Mouse (Mus musculus): ENCODE results near the gene Ttc21a. TPM values are rescaled to one million over a fixed set of nuclear protein-coding genes. Genes with fewer than 3 reads are reported as not detected.

Gene Ttc21a
- polyA plus RNA-seq, 1 experiment from 2014 or later = 0.13 TPM

DNA sequence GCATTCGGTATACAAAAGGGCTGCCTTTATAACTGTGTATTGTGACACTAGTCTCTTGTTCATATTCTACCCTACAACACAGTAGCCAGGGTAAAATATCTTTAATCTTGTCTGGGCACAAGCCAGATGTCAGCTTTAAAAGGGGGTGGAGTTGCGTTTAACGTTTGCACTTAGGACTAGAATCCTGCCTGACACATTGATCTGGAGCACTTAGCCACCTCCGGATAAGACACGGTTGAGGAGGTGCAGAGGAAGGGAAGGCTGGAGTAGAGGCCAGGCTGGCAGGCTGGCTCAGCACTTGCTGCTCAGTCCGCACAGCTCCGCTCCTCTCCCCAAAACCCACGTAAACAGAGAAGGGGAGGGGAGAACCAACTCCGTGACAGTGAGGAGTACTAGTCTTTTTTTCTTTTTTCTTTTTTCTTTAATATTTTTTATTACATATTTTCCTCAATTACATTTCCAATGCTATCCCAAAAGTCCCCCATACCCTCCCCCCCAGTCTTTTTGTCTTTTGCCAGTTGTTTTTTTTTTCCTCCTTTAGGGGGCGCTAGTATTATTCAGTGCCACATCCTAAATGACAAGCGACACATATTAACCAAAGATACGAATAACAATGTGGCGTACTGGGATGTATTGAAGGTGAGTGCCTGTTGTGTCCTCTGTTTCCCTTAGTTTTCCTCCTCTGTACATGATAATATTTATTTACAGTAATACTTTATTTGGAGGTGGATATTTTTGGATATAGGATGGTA lies 24.1 kb upstream of the Ttc21a start:
- H3K36me3 ChIP-seq = peaks cover 94% of the 10 kb centered on the region

DNA sequence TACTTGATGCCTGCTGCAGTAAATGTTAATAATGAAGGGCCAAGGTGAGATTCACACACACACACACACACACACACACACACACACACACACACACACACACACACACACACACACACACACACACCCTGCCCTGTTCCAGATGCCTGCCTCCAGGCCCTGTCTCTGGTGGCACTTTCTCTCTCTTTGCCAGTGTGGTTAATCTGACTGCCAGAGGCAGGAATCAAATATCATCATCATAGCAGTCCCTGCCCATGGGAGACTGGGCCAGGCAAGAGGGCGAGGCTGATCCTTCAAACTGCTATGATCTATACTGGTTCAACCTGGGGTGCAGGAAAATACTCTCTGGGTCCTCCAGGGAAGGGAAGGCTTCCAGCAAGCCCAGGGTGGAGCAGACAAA lies 17.5 kb upstream of the Ttc21a start:
- H3K9ac ChIP-seq = no peak overlapping the region
- no peaks in the 10 kb centered on the region for H3K4me1 ChIP-seq
- no peaks in the 10 kb centered on the region for H3K9me3 ChIP-seq
- H3K4me2 ChIP-seq = no peak overlapping the region
- no peak overlapping the region for H3K4me3 ChIP-seq
- no peaks in the 10 kb centered on the region for H3K27me3 ChIP-seq
- peaks cover 88% of the 10 kb centered on the region for H3K36me3 ChIP-seq
- H3K27ac ChIP-seq = no peak overlapping the region
- 53% methylated on average over 1 of the region's 1 CpGs for WGBS
- ATAC-seq (ENCODE audit: insufficient number of reproducible peaks, low FRiP score, low TSS enrichment, low read depth) = no peak

More for the DNA sequence above, 24.1 kb upstream of the Ttc21a start:
- Histone ChIP-seq H3K4me3 (no peak overlapping the region), H3K4me1 (no peaks in the 10 kb centered on the region), H3K27me3 (no peaks in the 10 kb centered on the region), H3K4me2 (no peak overlapping the region), H3K27ac (no peak overlapping the region), H3K9me3 (no peaks in the 10 kb centered on the region), H3K9ac (no peak overlapping the region)
- no peak for ATAC-seq (ENCODE audit: insufficient number of reproducible peaks, low FRiP score, low TSS enrichment, low read depth)
- 78% methylated on average over 13 of the region's 13 CpGs for WGBS

DNA sequence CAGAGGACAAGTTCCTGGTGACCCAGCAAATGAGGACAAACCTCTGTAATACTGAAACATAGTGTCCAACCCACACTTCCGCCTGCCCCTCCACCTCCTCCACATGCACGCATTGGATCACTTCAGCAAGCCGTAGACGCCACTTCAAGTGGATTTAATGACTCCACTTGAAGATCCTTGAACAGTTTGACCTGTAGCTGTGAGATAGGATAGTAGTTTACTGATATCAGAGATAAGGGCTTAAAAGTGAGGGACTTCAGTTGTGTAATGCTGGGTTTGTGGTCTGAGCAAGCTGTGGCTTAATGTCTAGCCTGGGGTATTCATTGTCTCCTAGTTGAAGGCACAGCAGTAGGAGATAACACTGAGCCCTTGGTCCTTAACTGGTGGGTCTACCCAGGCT lies 13.9 kb upstream of the Ttc21a start:
- no peaks in the 10 kb centered on the region for H3K4me1 ChIP-seq
- no peak overlapping the region for H3K4me2 ChIP-seq
- H3K27me3 ChIP-seq = no peaks in the 10 kb centered on the region
- H3K9ac ChIP-seq = no peak overlapping the region
- 91% methylated on average over 4 of the region's 4 CpGs for WGBS
- no peaks in the 10 kb centered on the region for H3K9me3 ChIP-seq
- H3K36me3 ChIP-seq = peaks cover 91% of the 10 kb centered on the region
- ATAC-seq (ENCODE audit: insufficient number of reproducible peaks, low FRiP score, low TSS enrichment, low read depth) = no peak
- H3K27ac ChIP-seq = no peak overlapping the region
- no peak overlapping the region for H3K4me3 ChIP-seq

DNA sequence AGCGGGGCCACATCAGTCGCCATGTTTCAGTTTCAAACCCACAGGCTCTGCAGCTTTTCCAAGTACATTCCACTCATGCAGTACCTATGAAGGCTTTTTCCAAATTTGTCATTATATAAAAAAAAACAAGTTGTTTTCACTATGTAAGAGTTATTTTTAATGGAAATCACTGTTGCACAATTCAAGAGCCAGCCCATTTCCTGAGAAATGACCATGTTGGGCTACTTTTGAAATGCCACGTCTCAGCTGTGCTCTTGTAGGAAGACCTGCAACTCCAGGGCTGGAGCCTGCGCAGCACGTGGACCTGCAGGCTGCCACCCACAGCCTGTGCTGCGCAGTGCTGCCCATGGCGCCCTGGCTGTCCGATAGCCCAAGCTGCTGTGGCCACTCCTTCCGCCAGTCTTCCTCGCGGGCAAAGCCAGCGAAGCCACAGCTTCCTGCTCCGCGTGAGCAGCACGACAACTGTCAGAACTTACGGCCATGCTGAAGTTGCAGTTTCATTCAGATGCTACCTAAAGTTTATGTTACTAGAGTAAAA lies 12.2 kb upstream of the Ttc21a start:
- 87% methylated on average over 16 of the region's 16 CpGs for WGBS
- ATAC-seq (ENCODE audit: insufficient number of reproducible peaks, low FRiP score, low TSS enrichment, low read depth) = no peak
- no peaks in the 10 kb centered on the region for H3K27me3 ChIP-seq
- peaks cover 92% of the 10 kb centered on the region for H3K36me3 ChIP-seq
- H3K9ac ChIP-seq = no peak overlapping the region
- no peak overlapping the region for H3K4me2 ChIP-seq
- H3K4me1 ChIP-seq = no peaks in the 10 kb centered on the region
- H3K9me3 ChIP-seq = no peaks in the 10 kb centered on the region
- H3K27ac ChIP-seq = no peak overlapping the region
- no peak overlapping the region for H3K4me3 ChIP-seq

DNA sequence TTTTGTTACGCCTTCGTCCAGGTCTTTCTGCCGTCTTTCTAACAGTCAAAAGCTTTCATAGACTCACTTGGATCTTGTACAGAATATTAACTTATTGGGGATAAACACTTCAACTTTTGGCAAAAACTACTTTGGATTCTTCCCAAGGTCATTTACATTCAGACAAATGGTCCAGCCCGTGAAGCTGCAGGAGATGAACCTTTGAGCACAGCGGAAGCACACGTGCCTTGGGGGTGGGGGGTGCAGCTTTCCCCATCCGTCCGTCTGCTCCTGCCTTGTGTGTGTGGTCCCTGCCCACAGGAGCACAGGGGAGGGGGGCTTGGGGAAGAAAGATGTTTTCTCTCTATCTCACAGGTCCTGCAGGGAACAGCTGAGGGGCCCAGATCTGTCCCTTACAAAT lies 11.7 kb upstream of the Ttc21a start:
- no peaks in the 10 kb centered on the region for H3K9me3 ChIP-seq
- H3K27ac ChIP-seq = no peak overlapping the region
- H3K27me3 ChIP-seq = no peaks in the 10 kb centered on the region
- no peaks in the 10 kb centered on the region for H3K4me1 ChIP-seq
- ATAC-seq (ENCODE audit: insufficient number of reproducible peaks, low FRiP score, low TSS enrichment, low read depth) = no peak
- 80% methylated on average over 8 of the region's 8 CpGs for WGBS
- peaks cover 93% of the 10 kb centered on the region for H3K36me3 ChIP-seq
- H3K4me3 ChIP-seq = no peak overlapping the region
- no peak overlapping the region for H3K4me2 ChIP-seq
- H3K9ac ChIP-seq = no peak overlapping the region

DNA sequence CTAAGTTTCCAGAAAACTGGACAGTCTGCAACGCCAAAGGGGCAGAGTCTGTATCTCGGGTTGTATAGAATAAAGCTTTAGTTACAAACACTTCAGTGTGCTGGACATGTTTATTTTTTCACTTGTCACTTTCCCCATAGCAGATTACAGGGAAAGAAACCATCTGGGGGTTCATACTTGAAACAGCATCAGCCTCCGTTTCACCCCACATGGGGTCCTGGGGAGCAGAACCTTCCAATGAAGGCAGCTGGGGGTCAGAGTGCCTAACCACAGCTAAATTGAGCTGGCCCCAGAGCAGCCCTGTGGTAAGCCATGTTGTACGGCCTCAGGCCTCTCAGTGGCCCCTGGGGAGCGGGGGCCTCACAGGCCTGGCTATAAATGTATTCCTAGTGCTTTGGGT lies 10.9 kb upstream of the Ttc21a start:
- H3K4me3 ChIP-seq = no peak overlapping the region
- H3K36me3 ChIP-seq = peaks cover 93% of the 10 kb centered on the region
- no peak overlapping the region for H3K4me2 ChIP-seq
- no peaks in the 10 kb centered on the region for H3K9me3 ChIP-seq
- no peaks in the 10 kb centered on the region for H3K27me3 ChIP-seq
- H3K9ac ChIP-seq = no peak overlapping the region
- H3K4me1 ChIP-seq = no peaks in the 10 kb centered on the region
- no peak for ATAC-seq (ENCODE audit: insufficient number of reproducible peaks, low FRiP score, low TSS enrichment, low read depth)
- WGBS = 77% methylated on average over 5 of the region's 5 CpGs
- H3K27ac ChIP-seq = no peak overlapping the region

DNA sequence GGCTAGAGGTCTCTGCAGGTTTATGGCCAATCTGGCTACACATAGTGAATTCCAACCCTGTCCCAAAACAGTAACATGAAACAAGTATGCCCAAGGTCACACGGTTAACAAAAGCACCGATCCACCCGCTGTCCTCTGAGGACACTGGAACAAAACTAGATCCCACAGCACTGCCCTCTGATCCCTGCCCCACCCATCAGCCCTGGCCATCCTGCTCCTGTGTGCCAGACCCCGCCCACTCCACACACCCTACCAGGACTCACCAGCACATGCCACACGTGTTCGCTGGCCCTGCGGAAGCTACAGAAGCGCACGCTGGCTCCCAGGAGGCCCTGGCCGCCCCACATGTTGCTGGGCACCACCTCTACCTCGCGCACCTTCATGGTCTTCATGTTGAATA lies 5.0 kb upstream of the Ttc21a start:
- Histone ChIP-seq H3K4me3 (no peak overlapping the region), H3K4me1 (peaks cover 6% of the 10 kb centered on the region), H3K27me3 (no peaks in the 10 kb centered on the region), H3K4me2 (no peak overlapping the region), H3K27ac (no peak overlapping the region), H3K36me3 (peaks cover 55% of the 10 kb centered on the region), H3K9ac (no peak overlapping the region), H3K9me3 (no peaks in the 10 kb centered on the region)
- 85% methylated on average over 12 of the region's 12 CpGs for WGBS
- ATAC-seq (ENCODE audit: insufficient number of reproducible peaks, low FRiP score, low TSS enrichment, low read depth) = no peak

DNA sequence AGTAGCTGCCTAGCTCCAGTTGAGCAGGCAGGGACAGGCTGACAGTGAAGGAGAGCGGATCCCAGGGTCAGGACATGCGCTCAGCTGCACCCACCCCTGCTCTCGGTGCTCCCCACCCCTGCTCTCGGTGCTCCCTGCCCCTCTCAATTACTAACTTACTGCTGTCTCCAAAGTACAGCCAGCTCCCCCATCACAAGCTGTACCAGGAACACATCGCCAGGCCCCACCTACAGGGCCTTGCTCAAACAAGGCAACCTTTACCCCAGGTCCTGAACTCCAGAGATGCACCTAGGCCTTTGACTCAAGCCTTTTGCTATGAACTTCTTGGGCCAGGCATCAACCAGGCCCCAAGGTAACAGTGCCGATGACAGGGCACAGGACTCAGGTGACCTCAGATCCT lies 3.7 kb upstream of the Ttc21a start:
- Histone ChIP-seq H3K4me2 (no peak overlapping the region), H3K4me3 (no peak overlapping the region), H3K9ac (no peak overlapping the region), H3K27ac (no peak overlapping the region), H3K36me3 (peaks cover 41% of the 10 kb centered on the region), H3K4me1 (peaks cover 13% of the 10 kb centered on the region), H3K9me3 (no peaks in the 10 kb centered on the region), H3K27me3 (no peaks in the 10 kb centered on the region)
- WGBS = 91% methylated on average over 6 of the region's 6 CpGs
- no peak for ATAC-seq (ENCODE audit: insufficient number of reproducible peaks, low FRiP score, low TSS enrichment, low read depth)

DNA sequence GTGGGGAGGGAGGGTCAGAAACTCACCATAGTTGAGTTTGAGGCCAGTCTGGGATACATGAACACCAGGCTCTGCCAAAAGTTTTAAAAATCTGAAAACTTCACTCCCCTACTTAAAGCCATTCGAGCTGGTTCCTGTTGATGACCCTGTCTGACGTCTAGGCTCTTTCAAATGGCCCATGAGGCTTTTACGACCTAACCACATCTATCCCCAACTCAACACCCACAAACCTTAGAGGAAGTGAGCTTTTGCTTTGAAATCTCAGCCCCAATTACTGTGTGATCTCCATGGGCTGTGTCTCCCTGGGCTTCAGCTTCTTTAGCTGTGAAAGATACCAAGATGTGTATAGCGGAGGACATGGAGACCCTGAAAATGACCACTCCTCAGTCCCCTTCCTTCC lies 1.1 kb downstream of the Ttc21a start:
- Histone ChIP-seq H3K4me3 (no peak overlapping the region), H3K27ac (no peak overlapping the region), H3K4me2 (no peak overlapping the region), H3K4me1 (peaks cover 26% of the 10 kb centered on the region), H3K27me3 (no peaks in the 10 kb centered on the region), H3K36me3 (no peaks in the 10 kb centered on the region), H3K9ac (no peak overlapping the region), H3K9me3 (no peaks in the 10 kb centered on the region)
- WGBS = 67% methylated on average over 4 of the region's 4 CpGs
- no peak for ATAC-seq (ENCODE audit: insufficient number of reproducible peaks, low FRiP score, low TSS enrichment, low read depth)

DNA sequence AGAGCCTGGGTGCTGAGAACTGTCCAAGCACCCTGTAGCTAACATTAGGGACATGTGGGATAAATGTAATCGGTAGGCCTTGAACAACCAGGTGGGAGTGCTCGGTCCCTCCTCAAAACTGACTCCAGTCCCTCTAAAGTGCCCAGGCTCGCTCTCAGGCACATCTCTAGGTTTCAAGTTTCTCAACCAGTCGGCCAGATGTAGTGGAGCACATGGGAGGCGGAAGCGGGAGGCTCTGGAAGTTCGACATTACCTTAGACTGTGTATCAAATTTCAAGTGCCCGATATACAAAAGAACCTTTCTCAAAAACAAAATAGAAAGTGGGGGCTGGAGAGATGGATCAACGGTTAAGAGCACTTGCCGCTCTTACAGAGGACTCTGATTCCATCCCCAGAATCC lies 2.2 kb downstream of the Ttc21a start:
- WGBS = 36% methylated on average over 10 of the region's 10 CpGs
- Histone ChIP-seq H3K36me3 (no peaks in the 10 kb centered on the region), H3K27me3 (no peaks in the 10 kb centered on the region), H3K27ac (no peak overlapping the region), H3K4me3 (no peak overlapping the region), H3K9me3 (no peaks in the 10 kb centered on the region), H3K4me1 (peaks cover 28% of the 10 kb centered on the region), H3K9ac (no peak overlapping the region), H3K4me2 (no peak overlapping the region)
- no peak for ATAC-seq (ENCODE audit: insufficient number of reproducible peaks, low FRiP score, low TSS enrichment, low read depth)

DNA sequence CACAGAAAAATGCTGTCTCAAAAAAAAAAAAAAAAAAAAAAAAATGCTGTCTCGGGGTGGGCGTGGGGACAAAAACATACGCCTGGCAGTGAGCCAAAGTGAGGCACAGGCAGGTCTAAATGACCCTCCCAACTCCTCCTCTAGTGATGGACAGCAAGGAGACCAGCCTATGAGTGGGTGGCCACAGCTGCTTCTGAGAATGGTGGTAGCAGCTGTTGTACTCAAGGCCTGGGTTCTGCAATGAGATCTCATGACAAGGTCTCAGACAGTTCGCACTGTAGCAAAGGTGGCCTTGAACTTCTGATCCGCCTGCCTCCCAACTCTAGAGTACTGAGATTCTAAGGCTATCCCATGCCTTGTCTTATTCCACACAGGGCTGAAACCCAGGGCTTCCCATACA lies 4.0 kb downstream of the Ttc21a start:
- H3K9me3 ChIP-seq = no peaks in the 10 kb centered on the region
- H3K4me3 ChIP-seq = no peak overlapping the region
- H3K36me3 ChIP-seq = no peaks in the 10 kb centered on the region
- no peak overlapping the region for H3K9ac ChIP-seq
- no peaks in the 10 kb centered on the region for H3K27me3 ChIP-seq
- H3K27ac ChIP-seq = no peak overlapping the region
- H3K4me2 ChIP-seq = no peak overlapping the region
- H3K4me1 ChIP-seq = peaks cover 25% of the 10 kb centered on the region
- ATAC-seq (ENCODE audit: insufficient number of reproducible peaks, low FRiP score, low TSS enrichment, low read depth) = no peak
- WGBS = 68% methylated on average over 5 of the region's 5 CpGs

DNA sequence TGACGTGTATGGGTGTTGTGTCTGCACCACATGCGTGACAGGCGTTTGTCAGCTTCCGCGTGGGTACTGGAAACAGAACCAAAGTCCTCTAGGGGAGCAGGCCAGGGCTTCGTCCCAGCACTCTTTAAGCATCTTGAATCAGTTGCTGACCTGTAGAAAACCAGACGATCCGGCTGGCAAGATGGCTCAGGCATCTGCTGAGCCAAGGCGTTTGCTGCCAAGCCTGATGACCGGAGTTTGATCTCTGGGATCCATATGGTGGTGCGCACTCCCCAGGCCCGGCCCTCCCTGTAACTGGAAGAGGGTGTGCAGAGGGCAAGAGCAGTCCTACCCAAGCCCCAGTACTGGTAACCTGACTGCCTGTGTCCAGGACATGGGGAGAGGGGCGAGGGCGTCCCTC lies 4.5 kb downstream of the Ttc21a start:
- Histone ChIP-seq H3K9me3 (no peaks in the 10 kb centered on the region), H3K27ac (peak overlapping the region; percentile 33; the same call in 1 of the 2 replicates), H3K4me2 (no peak overlapping the region), H3K4me3 (no peak overlapping the region), H3K27me3 (no peaks in the 10 kb centered on the region), H3K36me3 (no peaks in the 10 kb centered on the region), H3K9ac (no peak overlapping the region), H3K4me1 (peaks cover 22% of the 10 kb centered on the region)
- 58% methylated on average over 14 of the region's 14 CpGs for WGBS
- no peak for ATAC-seq (ENCODE audit: insufficient number of reproducible peaks, low FRiP score, low TSS enrichment, low read depth)

DNA sequence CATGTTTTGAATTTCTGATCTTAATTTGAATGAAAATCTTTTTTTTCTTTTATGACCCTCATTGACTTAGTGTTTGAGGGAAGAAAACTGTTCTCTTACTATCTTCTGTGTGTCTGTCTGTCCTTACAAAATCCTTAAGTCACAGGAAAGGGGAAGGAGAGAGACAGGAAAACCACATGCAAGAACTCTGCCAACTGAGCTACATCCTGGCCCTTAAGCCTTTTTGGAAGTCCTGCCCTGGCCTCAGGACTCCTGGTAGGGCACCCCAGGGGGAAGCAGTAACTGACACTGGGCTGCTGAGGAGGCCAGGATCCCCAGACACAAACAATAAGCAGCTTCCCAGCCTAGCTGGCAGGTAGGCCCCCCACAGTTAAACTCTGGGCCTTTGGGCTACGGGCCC lies 5.9 kb downstream of the Ttc21a start:
- Histone ChIP-seq H3K27me3 (no peaks in the 10 kb centered on the region), H3K36me3 (no peaks in the 10 kb centered on the region), H3K27ac (no peak overlapping the region), H3K4me3 (no peak overlapping the region), H3K9ac (no peak overlapping the region), H3K4me1 (peaks cover 15% of the 10 kb centered on the region), H3K9me3 (no peaks in the 10 kb centered on the region), H3K4me2 (no peak overlapping the region)
- ATAC-seq (ENCODE audit: insufficient number of reproducible peaks, low FRiP score, low TSS enrichment, low read depth) = no peak
- 58% methylated on average over 1 of the region's 1 CpGs for WGBS
